Mouse (Mus musculus) small intestine, adult 2 months (tissue): ENCODE measurements around the gene Ttc30a1. TPM values are rescaled to one million over a fixed set of nuclear protein-coding genes. Genes with fewer than 3 reads are reported as not detected.

Source experiments
- H3K27ac ChIP-seq: fragments of 200-500 bp; 2 replicates; pipeline ENCODE4 v1.5.1; 2012; ENCODE audit warnings: low read depth, low read length, control low read depth, inconsistent platforms; ENCODE audit not compliant: insufficient read depth
- H3K27me3 ChIP-seq: fragments of 200-500 bp; 2 replicates; pipeline ENCODE4 v1.6.1; 2012; ENCODE audit warnings: mild to moderate bottlenecking, moderate library complexity, low read length, inconsistent platforms; ENCODE audit not compliant: control insufficient read depth, insufficient read depth
- H3K36me3 ChIP-seq: fragments of 200-500 bp; 2 replicates; pipeline ENCODE4 v1.6.1; 2012; ENCODE audit warnings: mild to moderate bottlenecking, low read length, control low read depth, inconsistent platforms; ENCODE audit not compliant: control insufficient read depth, insufficient read depth
- H3K4me1 ChIP-seq: fragments of 200-500 bp; 2 replicates; pipeline ENCODE4 v1.6.1; 2012; ENCODE audit warnings: low read length, inconsistent platforms, mixed read lengths; ENCODE audit not compliant: control insufficient read depth, insufficient read depth, insufficient read length
- H3K4me3 ChIP-seq: fragments of 200-500 bp; 2 replicates; pipeline ENCODE4 v1.5.1; 2012; ENCODE audit warnings: low read depth, mild to moderate bottlenecking, control low read depth, inconsistent platforms, low read length, moderate library complexity
- CTCF ChIP-seq: fragments of 200-500 bp; IDR thresholded peaks from 2 replicates; pipeline ENCODE4 v1.5.1; 2012; ENCODE audit warnings: low read depth, mild to moderate bottlenecking, control low read depth, inconsistent platforms, low read length, moderate library complexity, mixed read lengths; ENCODE audit not compliant: insufficient replicate concordance, insufficient read length; ENCODE audit errors: extremely low read depth
- POLR2A ChIP-seq: fragments of 200-500 bp; IDR thresholded peaks from 2 replicates; pipeline ENCODE4 v1.6.1; 2012; ENCODE audit warnings: low read depth, mild to moderate bottlenecking, control low read depth, inconsistent platforms, low read length, moderate library complexity
- WGBS: fragments of 180-500 bp; shearing (Covaris S2); methylation state at CpG from one replicate; pipeline ENCODE4 v1.1.7; 2018; 5-methylcytosine and 5-hydroxymethylcytosine counted together
- polyA plus RNA-seq: library from polyadenylated mRNA; depleted of rRNA; stranded (reverse); fragments of >200 nt; gene quantifications from 2 replicates; pipeline ENCODE4 v1.2.3, GENCODE M21; 2012

Gene Ttc30a1
- polyA plus RNA-seq, 1 experiment: 1.1 TPM

GRCm38 (mm10) chr2:76006194-76006593 is 24.4 kb upstream of the Ttc30a1 start:
- TF ChIP-seq CTCF (no peak), POLR2A (no peak)
- Histone ChIP-seq H3K4me1 (no peaks in the 10 kb centered on the region), H3K27me3 (no peaks in the 10 kb centered on the region), H3K4me3 (no peak overlapping the region), H3K27ac (no peak overlapping the region), H3K36me3 (no peaks in the 10 kb centered on the region)
- WGBS: 30% methylated on average over 4 of the region's 4 CpGs

- WGBS: 60% methylated on average over 9 of the region's 9 CpGs
- no peak overlapping the region for H3K27ac ChIP-seq
- TF ChIP-seq POLR2A (no peak), CTCF (no peak)
- H3K36me3 ChIP-seq: no peaks in the 10 kb centered on the region
- H3K27me3 ChIP-seq: no peaks in the 10 kb centered on the region
- no peak overlapping the region for H3K4me3 ChIP-seq
- H3K4me1 ChIP-seq: peaks cover 5% of the 10 kb centered on the region; the same call in 1 of the 2 replicates
Observed at GRCm38 (mm10) chr2:76002899-76003298, 21.1 kb upstream of the Ttc30a1 start.

GRCm38 (mm10) chr2:76001392-76001791 is 19.6 kb upstream of the Ttc30a1 start:
- H3K4me1 ChIP-seq: peaks cover 7% of the 10 kb centered on the region; the same call in 1 of the 2 replicates
- peak; percentile 84; the same call in 1 of the 2 replicates for TF ChIP-seq CTCF
- no peak for TF ChIP-seq POLR2A
- no peak overlapping the region for H3K27ac ChIP-seq
- 28% methylated on average over 8 of the region's 8 CpGs for WGBS
- H3K27me3 ChIP-seq: no peaks in the 10 kb centered on the region
- no peaks in the 10 kb centered on the region for H3K36me3 ChIP-seq
- H3K4me3 ChIP-seq: no peak overlapping the region

GRCm38 (mm10) chr2:75999636-76000035 is 17.9 kb upstream of the Ttc30a1 start:
- Histone ChIP-seq H3K4me1 (peaks cover 7% of the 10 kb centered on the region; the same call in 1 of the 2 replicates), H3K27ac (no peak overlapping the region), H3K36me3 (no peaks in the 10 kb centered on the region), H3K27me3 (no peaks in the 10 kb centered on the region), H3K4me3 (no peak overlapping the region)
- 37% methylated on average over 12 of the region's 12 CpGs for WGBS
- TF ChIP-seq CTCF (no peak), POLR2A (no peak)

GRCm38 (mm10) chr2:75998692-75999091 is 16.9 kb upstream of the Ttc30a1 start:
- H3K27ac ChIP-seq: no peak overlapping the region
- no peaks in the 10 kb centered on the region for H3K36me3 ChIP-seq
- 51% methylated on average over 8 of the region's 8 CpGs for WGBS
- no peak for TF ChIP-seq POLR2A
- TF ChIP-seq CTCF: no peak
- peaks cover 7% of the 10 kb centered on the region; the same call in 1 of the 2 replicates for H3K4me1 ChIP-seq
- H3K27me3 ChIP-seq: no peaks in the 10 kb centered on the region
- H3K4me3 ChIP-seq: no peak overlapping the region

- no peak overlapping the region; the same call in 1 of the 2 replicates for H3K27ac ChIP-seq
- H3K4me1 ChIP-seq: peaks cover 7% of the 10 kb centered on the region; the same call in 1 of the 2 replicates
- H3K36me3 ChIP-seq: no peaks in the 10 kb centered on the region
- no peak overlapping the region for H3K4me3 ChIP-seq
- WGBS: 39% methylated on average over 12 of the region's 12 CpGs
- no peaks in the 10 kb centered on the region for H3K27me3 ChIP-seq
- TF ChIP-seq POLR2A: no peak
- TF ChIP-seq CTCF: no peak
Observed at GRCm38 (mm10) chr2:75997726-75998125, 16.0 kb upstream of the Ttc30a1 start.

GRCm38 (mm10) chr2:75994841-75995240 is 13.1 kb upstream of the Ttc30a1 start:
- H3K4me3 ChIP-seq: no peak overlapping the region
- no peak overlapping the region for H3K27ac ChIP-seq
- 94% methylated on average over 11 of the region's 11 CpGs for WGBS
- TF ChIP-seq POLR2A: no peak
- TF ChIP-seq CTCF: no peak
- no peaks in the 10 kb centered on the region for H3K36me3 ChIP-seq
- no peaks in the 10 kb centered on the region for H3K27me3 ChIP-seq
- H3K4me1 ChIP-seq: peaks cover 10% of the 10 kb centered on the region
